Mouse (Mus musculus): ENCODE data around the gene Atp10a.

The Atp10a gene

GRCm38 (mm10) chr7:58655866-58656265 is at the start of gene Atp10a:
Gene Atp10a, plus strand, starts transcription at chr7:58656166.
- no peak for DNase-seq

GRCm38 (mm10) chr7:58618048-58618447 is 37.9 kb upstream of the Atp10a start:
- no peak for DNase-seq

GRCm38 (mm10) chr7:58626305-58627155 is 29.4 kb upstream of the Atp10a start:
- peak; percentile 64 for DNase-seq

GRCm38 (mm10) chr7:58627381-58627780 is 28.6 kb upstream of the Atp10a start:
- DNase-seq = no peak

GRCm38 (mm10) chr7:58629233-58629632 is 26.7 kb upstream of the Atp10a start:
- DNase-seq = no peak

GRCm38 (mm10) chr7:58633683-58634082 is 22.3 kb upstream of the Atp10a start:
- peak; percentile 25 for DNase-seq

GRCm38 (mm10) chr7:58639676-58640075 is 16.3 kb upstream of the Atp10a start:
- no peak for DNase-seq

- DNase-seq = no peak
These were observed 15.5 kb upstream of the Atp10a start for GRCm38 (mm10) chr7:58640456-58640855.

- no peak for DNase-seq
These were observed 14.1 kb upstream of the Atp10a start for GRCm38 (mm10) chr7:58641916-58642315.

GRCm38 (mm10) chr7:58647404-58647803 is 8.6 kb upstream of the Atp10a start:
- no peak for DNase-seq

GRCm38 (mm10) chr7:58657913-58658789 is 2.2 kb downstream of the Atp10a start:
- peak; percentile 77 for DNase-seq

GRCm38 (mm10) chr7:58658790-58659405 is 2.9 kb downstream of the Atp10a start:
- DNase-seq = no peak

- DNase-seq = no peak
These were observed 4.1 kb downstream of the Atp10a start for GRCm38 (mm10) chr7:58660046-58660445.

GRCm38 (mm10) chr7:58660665-58661064 is 4.7 kb downstream of the Atp10a start:
- DNase-seq = no peak

GRCm38 (mm10) chr7:58661076-58661475 is 5.1 kb downstream of the Atp10a start:
- no peak for DNase-seq

GRCm38 (mm10) chr7:58668617-58669016 is 12.7 kb downstream of the Atp10a start:
- no peak for DNase-seq

GRCm38 (mm10) chr7:58676075-58676474 is 20.1 kb downstream of the Atp10a start:
- DNase-seq = no peak

- peak; percentile 70 for DNase-seq
These were observed 21.3 kb downstream of the Atp10a start for GRCm38 (mm10) chr7:58677111-58677805.

- DNase-seq = no peak
These were observed 30.0 kb downstream of the Atp10a start for GRCm38 (mm10) chr7:58685967-58686366.

GRCm38 (mm10) chr7:58686573-58686972 is 30.6 kb downstream of the Atp10a start:
- DNase-seq = peak; percentile 75

GRCm38 (mm10) chr7:58686997-58687396 is 31.0 kb downstream of the Atp10a start:
- DNase-seq = no peak

- DNase-seq = no peak
These were observed 34.3 kb downstream of the Atp10a start for GRCm38 (mm10) chr7:58690069-58690923.

Data from lung, postnatal 36 days (tissue).